In genomic region chr4:134883808-134884207, GRCm38 (mm10) we compare ENCODE assay signal across 22 mouse cellular contexts. TPM values are rescaled to one million over a fixed set of nuclear protein-coding genes. Genes with fewer than 3 reads are reported as not detected.
DNase-seq lines count a peak whose midpoint lies in the region; ATAC-seq and TF ChIP-seq lines count a peak whose summit lies in the region.
"Had no signal": no experiment of that assay in that cellular context is flagged by ENCODE, and none has a peak within 500 bp of the region (broad histone marks: within the 10 kb centered on the region; RNA-seq: fewer than 3 reads in every experiment).

No protein-coding gene starts in this region.

- H3K27me3 ChIP-seq in heart, embryonic 11.5 days (ENCODE audit: control insufficient read depth, insufficient read depth, low read length) = no peaks in the 10 kb centered on the region
- no peaks in the 10 kb centered on the region for H3K27me3 ChIP-seq in heart, postnatal 0 days (ENCODE audit: control insufficient read depth, insufficient read depth, low read length)
- no peaks in the 10 kb centered on the region for H3K27me3 ChIP-seq in midbrain, embryonic 11.5 days (ENCODE audit: control insufficient read depth, insufficient read depth, low read length)
- H3K27me3 ChIP-seq: embryonic facial prominence, embryonic 12.5 days; forebrain, embryonic 15.5 days; limb, embryonic 13.5 days; liver, embryonic 13.5 days; stomach, embryonic 15.5 days had no signal

- no peak overlapping the region for H3K27ac ChIP-seq in heart, embryonic 11.5 days (ENCODE audit: low read depth, low read length)
- peak overlapping the region; percentile 85 for H3K27ac ChIP-seq in heart, postnatal 0 days (ENCODE audit: low read depth)
- H3K27ac ChIP-seq in midbrain, embryonic 11.5 days (ENCODE audit: low read depth, low read length) = no peak overlapping the region
- H3K27ac ChIP-seq: embryonic facial prominence, embryonic 12.5 days; forebrain, embryonic 15.5 days; hindbrain, embryonic 10.5 days; kidney, postnatal 0 days; limb, embryonic 13.5 days; liver, embryonic 13.5 days; macrophage; midbrain, embryonic 10.5 days; stomach, embryonic 15.5 days had no signal

- H3K36me3 ChIP-seq in heart, embryonic 11.5 days (ENCODE audit: control insufficient read depth, insufficient read depth, low read length) = no peaks in the 10 kb centered on the region
- no peaks in the 10 kb centered on the region for H3K36me3 ChIP-seq in heart, postnatal 0 days (replicated peaks; ENCODE audit: control insufficient read depth, insufficient read depth, low read length)
- H3K36me3 ChIP-seq in midbrain, embryonic 11.5 days (ENCODE audit: control insufficient read depth, insufficient read depth, low read length) = no peaks in the 10 kb centered on the region
- H3K36me3 ChIP-seq: embryonic facial prominence, embryonic 12.5 days; forebrain, embryonic 15.5 days; hindbrain, embryonic 10.5 days; limb, embryonic 13.5 days; midbrain, embryonic 10.5 days; stomach, embryonic 15.5 days had no signal

- H3K4me3 ChIP-seq in heart, embryonic 11.5 days (ENCODE audit: low read depth, low read length) = no peak overlapping the region
- H3K4me3 ChIP-seq in heart, postnatal 0 days (ENCODE audit: low read depth, low read length) = no peak overlapping the region
- H3K4me3 ChIP-seq in midbrain, embryonic 11.5 days (ENCODE audit: low read depth, low read length) = no peak overlapping the region
- H3K4me3 ChIP-seq: embryonic facial prominence, embryonic 12.5 days; forebrain, embryonic 15.5 days; hindbrain, embryonic 10.5 days; limb, embryonic 13.5 days; liver, embryonic 13.5 days; midbrain, embryonic 10.5 days; stomach, embryonic 15.5 days had no signal

- no peaks in the 10 kb centered on the region for H3K9me3 ChIP-seq in heart, embryonic 11.5 days (replicated peaks; ENCODE audit: control insufficient read depth, low read length)
- peaks cover 3% of the 10 kb centered on the region; the same call in 1 of the 2 replicates for H3K9me3 ChIP-seq in heart, postnatal 0 days (replicated peaks; ENCODE audit: control insufficient read depth, low read length)
- H3K9me3 ChIP-seq in midbrain, embryonic 11.5 days (ENCODE audit: control insufficient read depth, low read length) = no peaks in the 10 kb centered on the region
- H3K9me3 ChIP-seq: forebrain, embryonic 15.5 days; G1E; hindbrain, embryonic 10.5 days; limb, embryonic 13.5 days; liver, embryonic 13.5 days; midbrain, embryonic 10.5 days; stomach, embryonic 15.5 days had no signal

- ATAC-seq in heart, embryonic 11.5 days (replicated peaks; ENCODE audit: insufficient number of reproducible peaks, low FRiP score, low TSS enrichment) = no peak
- peak; percentile 91 for ATAC-seq in heart, postnatal 0 days (ENCODE audit: insufficient read depth, low read depth)
- ATAC-seq in midbrain, embryonic 11.5 days (ENCODE audit: low FRiP score) = no peak
- ATAC-seq: CD4-positive, CD25-positive, alpha-beta regulatory T cell, adult 4 months; forebrain, embryonic 15.5 days had no signal

- peak; percentile 53 for DNase-seq in heart, adult 8-10 months (ENCODE audit: low spot score)
- peak; percentile 49 for DNase-seq in R1 (ENCODE audit: low read depth, low spot score)
- peak; percentile 77 for DNase-seq in heart, postnatal 0 days (ENCODE audit: low spot score)
- DNase-seq in left cerebral cortex, adult 8-10 months (ENCODE audit: low spot score in 2 of 2) = no peak
- no peak for DNase-seq in thymus, adult 18-20 months
- DNase-seq in midbrain, embryonic 11.5 days (ENCODE audit: low spot score, missing footprints) = no peak
- DNase-seq: liver, embryonic 13.5 days had no signal

- no peaks in the 10 kb centered on the region; the same call in 1 of the 2 replicates for H3K4me1 ChIP-seq in heart, embryonic 11.5 days (ENCODE audit: control insufficient read depth, insufficient read depth, low read length)
- peaks cover 18% of the 10 kb centered on the region for H3K4me1 ChIP-seq in heart, postnatal 0 days (ENCODE audit: control insufficient read depth, insufficient read depth)
- no peaks in the 10 kb centered on the region for H3K4me1 ChIP-seq in midbrain, embryonic 11.5 days (ENCODE audit: control insufficient read depth, insufficient read depth, low read length)

- peak; percentile 78; the same call in 1 of the 2 replicates for TF ChIP-seq EP300 in heart, postnatal 0 days (IDR thresholded peaks at IDR 0.05; ENCODE audit: low read depth)

- WGBS in heart, embryonic 11.5 days (ENCODE audit: insufficient replicate concordance) = 71% methylated on average over 10 of the region's 10 CpGs
- 40% methylated on average over 10 of the region's 10 CpGs for WGBS in heart, postnatal 0 days
- WGBS in midbrain, embryonic 11.5 days = 88% methylated on average over 10 of the region's 10 CpGs

- no peak overlapping the region for H3K9ac ChIP-seq in heart, embryonic 11.5 days (ENCODE audit: low read depth, low read length)
- H3K9ac ChIP-seq in heart, postnatal 0 days (replicated peaks; ENCODE audit: low read depth, low read length) = no peak overlapping the region
- H3K9ac ChIP-seq in midbrain, embryonic 11.5 days (ENCODE audit: low read length) = no peak overlapping the region
- H3K9ac ChIP-seq: embryonic facial prominence, embryonic 12.5 days; forebrain, embryonic 15.5 days; limb, embryonic 13.5 days; liver, embryonic 13.5 days; lung, embryonic 14.5 days; stomach, embryonic 15.5 days had no signal

- no peak for TF ChIP-seq CTCF in heart, postnatal 0 days (IDR thresholded peaks at IDR 0.05; ENCODE audit: low read depth)

- H3K4me2 ChIP-seq in heart, embryonic 11.5 days = no peak overlapping the region
- no peak overlapping the region for H3K4me2 ChIP-seq in heart, postnatal 0 days (ENCODE audit: low read depth, low read length)
- no peak overlapping the region for H3K4me2 ChIP-seq in midbrain, embryonic 11.5 days
- H3K4me2 ChIP-seq: embryonic facial prominence, embryonic 12.5 days; forebrain, embryonic 15.5 days; limb, embryonic 13.5 days; liver, embryonic 13.5 days; lung, embryonic 14.5 days; stomach, embryonic 15.5 days had no signal

RNA-seq across cellular contexts. Expression of gene Rhd, which starts 19.5 kb away (rescaled TPM):
- total RNA-seq in heart, adult 8-10 months (2022) = 10 to 100 TPM in 1 of 4 experiments, 1 to 10 TPM in 3; 8.4 to 10.2 (median 8.5) TPM
- 54.0 and 68.6 TPM in 2 replicates for polyA plus RNA-seq in heart, embryonic 11.5 days (2014; fragmentation: Nextera tagmentation; extraction: Ambion mirVana)
- total RNA-seq in heart, postnatal 0 days (2014; rRNA removed; ENCODE audit: low replicate concordance) = 5.3 and 7.7 TPM in 2 replicates
- polyA plus RNA-seq in heart, postnatal 0 days (2015; fragmentation: Nextera tagmentation; extraction: Ambion mirVana) = 10.1 and 10.3 TPM in 2 replicates
- total RNA-seq in left cerebral cortex, adult 8-10 months (2022) = under 1 TPM in 1 of 4 experiments, not detected in 3; 0.50 TPM
- polyA plus RNA-seq in midbrain, embryonic 11.5 days (2014; fragmentation: Nextera tagmentation; extraction: Ambion mirVana) = 19.2 and 21.3 TPM in 2 replicates
- total RNA-seq: adrenal gland, adult 2 months; layer of hippocampus, postnatal 14 days; left cerebral cortex, postnatal 10 days had no signal
- polyA plus RNA-seq: macrophage had no signal

RNA-seq across cellular contexts. Expression of gene Maco1, which starts 30.7 kb away (rescaled TPM):
- total RNA-seq in heart, adult 8-10 months (2022) = 10 to 100 TPM; 21.1 to 25.0 (median 23.2) TPM
- 20.7 and 22.6 TPM in 2 replicates for polyA plus RNA-seq in heart, embryonic 11.5 days (2014; fragmentation: Nextera tagmentation; extraction: Ambion mirVana)
- 23.5 and 32.1 TPM in 2 replicates for total RNA-seq in heart, postnatal 0 days (2014; rRNA removed; ENCODE audit: low replicate concordance)
- 21.7 and 21.8 TPM in 2 replicates for polyA plus RNA-seq in heart, postnatal 0 days (2015; fragmentation: Nextera tagmentation; extraction: Ambion mirVana)
- 10 to 100 TPM; 48.8 to 62.7 (median 58.4) TPM for total RNA-seq in left cerebral cortex, adult 8-10 months (2022)
- 45.6 and 51.7 TPM in 2 replicates for polyA plus RNA-seq in midbrain, embryonic 11.5 days (2014; fragmentation: Nextera tagmentation; extraction: Ambion mirVana)

RNA-seq across cellular contexts. Expression of gene Tmem50a, which starts 31.0 kb away (rescaled TPM):
- 10 to 100 TPM; 63.0 to 64.1 (median 63.5) TPM for total RNA-seq in heart, adult 8-10 months (2022)
- polyA plus RNA-seq in heart, embryonic 11.5 days (2014; fragmentation: Nextera tagmentation; extraction: Ambion mirVana) = 149 and 150 TPM in 2 replicates
- total RNA-seq in heart, postnatal 0 days (2014; rRNA removed; ENCODE audit: low replicate concordance) = 111 and 117 TPM in 2 replicates
- 160 and 171 TPM in 2 replicates for polyA plus RNA-seq in heart, postnatal 0 days (2015; fragmentation: Nextera tagmentation; extraction: Ambion mirVana)
- 100 to 1,000 TPM; 119 to 138 (median 124) TPM for total RNA-seq in left cerebral cortex, adult 8-10 months (2022)
- 156 TPM in 2 replicates for polyA plus RNA-seq in midbrain, embryonic 11.5 days (2014; fragmentation: Nextera tagmentation; extraction: Ambion mirVana)

RNA-seq across cellular contexts. Expression of gene Rsrp1, which starts 39.6 kb away (rescaled TPM):
- 100 to 1,000 TPM in 3 of 4 experiments, 10 to 100 TPM in 1; 97.1 to 165 (median 123) TPM for total RNA-seq in heart, adult 8-10 months (2022)
- 331 and 353 TPM in 2 replicates for polyA plus RNA-seq in heart, embryonic 11.5 days (2014; fragmentation: Nextera tagmentation; extraction: Ambion mirVana)
- 80.5 and 85.8 TPM in 2 replicates for total RNA-seq in heart, postnatal 0 days (2014; rRNA removed; ENCODE audit: low replicate concordance)
- polyA plus RNA-seq in heart, postnatal 0 days (2015; fragmentation: Nextera tagmentation; extraction: Ambion mirVana) = 295 and 322 TPM in 2 replicates
- total RNA-seq in left cerebral cortex, adult 8-10 months (2022) = 100 to 1,000 TPM; 218 to 302 (median 272) TPM
- 352 and 403 TPM in 2 replicates for polyA plus RNA-seq in midbrain, embryonic 11.5 days (2014; fragmentation: Nextera tagmentation; extraction: Ambion mirVana)

RNA-seq across cellular contexts. Expression of gene Syf2, which starts 46.9 kb away (rescaled TPM):
- total RNA-seq in heart, adult 8-10 months (2022) = 10 to 100 TPM; 51.6 to 66.1 (median 59.4) TPM
- 59.5 and 61.5 TPM in 2 replicates for polyA plus RNA-seq in heart, embryonic 11.5 days (2014; fragmentation: Nextera tagmentation; extraction: Ambion mirVana)
- 19.5 and 31.1 TPM in 2 replicates for total RNA-seq in heart, postnatal 0 days (2014; rRNA removed; ENCODE audit: low replicate concordance)
- 66.8 and 73.3 TPM in 2 replicates for polyA plus RNA-seq in heart, postnatal 0 days (2015; fragmentation: Nextera tagmentation; extraction: Ambion mirVana)
- 10 to 100 TPM; 48.4 to 62.7 (median 56.9) TPM for total RNA-seq in left cerebral cortex, adult 8-10 months (2022)
- 76.7 and 79.4 TPM in 2 replicates for polyA plus RNA-seq in midbrain, embryonic 11.5 days (2014; fragmentation: Nextera tagmentation; extraction: Ambion mirVana)

Comparison
In these comparisons a context has a peak if more than half of its experiments do, and no peak if none do; other contexts are left out.
1. DNase-seq: peak in heart, adult 8-10 months (single experiment), R1 (single experiment) and heart, postnatal 0 days (single experiment); none in left cerebral cortex, adult 8-10 months (0 of 2), thymus, adult 18-20 months (0 of 2) and midbrain, embryonic 11.5 days (single experiment).